Mouse (Mus musculus) thymus, postnatal 0 days (tissue): Measurements from ENCODE around the gene Hdgfl2. TPM values are rescaled to one million over a fixed set of nuclear protein-coding genes. Genes with fewer than 3 reads are reported as not detected.

Experiments
- DNase-seq: peaks from one replicate; pipeline ENCODE4 v3.0.0-alpha.2; 2015; ENCODE audit warnings: low spot score
- polyA plus RNA-seq: library from polyadenylated mRNA; unstranded; fragments of >200 nt; fragmentation: Nextera tagmentation; extraction: Ambion mirVana; gene quantifications from 2 replicates; pipeline ENCODE4 v1.2.1, GENCODE M21; 2015

The Hdgfl2 gene
- polyA plus RNA-seq, 1 experiment from 2014 or later, result 80.0 TPM

DNA sequence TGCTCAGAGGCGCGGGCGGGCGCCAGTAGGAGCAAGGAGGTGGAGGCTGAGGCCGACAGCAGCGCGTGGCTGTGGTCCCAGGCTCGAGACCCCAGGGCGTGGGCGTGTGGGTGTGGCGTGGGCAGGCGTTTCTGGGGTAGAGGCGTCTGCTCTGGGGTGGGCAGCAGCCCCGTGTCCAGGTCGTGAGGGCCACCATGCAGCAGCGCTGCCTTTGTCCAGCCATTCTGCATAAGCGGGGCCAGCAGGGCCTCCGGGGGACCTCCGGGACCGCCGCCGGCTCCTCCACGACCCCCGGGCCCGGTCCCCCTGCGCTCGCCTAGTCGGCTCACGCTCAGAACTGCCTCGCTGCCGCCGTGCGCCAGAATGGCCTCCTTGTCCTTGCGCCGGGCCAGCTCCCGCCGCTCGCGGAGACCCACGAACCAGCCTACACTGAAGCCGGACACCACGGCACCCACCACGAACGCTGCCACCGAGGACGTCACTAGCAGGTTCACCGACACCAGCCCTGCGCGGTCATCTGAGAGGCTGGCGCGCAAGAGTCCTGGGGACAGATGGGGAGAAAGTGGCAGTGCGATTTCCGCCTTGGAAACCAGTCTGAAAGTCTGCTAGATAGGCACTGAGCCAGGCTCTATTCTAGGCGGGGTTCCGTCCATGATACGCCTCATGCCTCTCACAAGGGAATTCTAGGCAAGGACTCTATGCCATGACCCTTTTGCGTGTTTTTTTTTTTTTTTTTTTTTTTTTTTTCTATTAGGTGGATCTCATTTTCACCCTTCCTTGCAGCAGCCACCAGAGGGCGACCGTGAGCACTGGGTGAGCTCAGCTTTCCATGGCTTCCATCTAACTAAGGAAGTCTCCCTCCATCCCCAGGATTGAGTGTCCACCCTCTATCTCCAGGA is 45.2 kb downstream of the Hdgfl2 start:
- peak; percentile 45 for DNase-seq

- DNase-seq, result no peak
These were observed 45.8 kb downstream of the Hdgfl2 start for GRCm38 (mm10) chr17:56125276-56125630.

DNA sequence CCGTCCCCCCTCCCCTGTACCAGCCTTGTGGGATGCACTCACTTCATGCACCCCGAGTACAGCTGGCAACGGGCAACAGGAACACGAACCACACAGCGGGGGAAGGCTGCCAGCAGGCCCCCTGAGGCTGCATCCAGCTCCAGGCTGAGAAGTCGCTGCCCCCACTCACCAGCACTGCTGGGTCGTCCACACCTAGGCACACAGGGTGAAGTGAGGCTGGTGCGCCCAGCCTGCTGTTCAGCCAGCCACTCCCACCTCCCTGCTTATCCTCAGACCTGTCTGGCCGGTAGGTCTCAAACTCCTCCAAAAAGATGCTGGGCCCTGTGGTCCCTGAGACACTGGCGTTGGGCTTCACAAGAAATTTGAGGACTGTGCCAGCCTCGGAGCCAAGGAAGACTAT is 46.7 kb downstream of the Hdgfl2 start:
- no peak for DNase-seq

DNA sequence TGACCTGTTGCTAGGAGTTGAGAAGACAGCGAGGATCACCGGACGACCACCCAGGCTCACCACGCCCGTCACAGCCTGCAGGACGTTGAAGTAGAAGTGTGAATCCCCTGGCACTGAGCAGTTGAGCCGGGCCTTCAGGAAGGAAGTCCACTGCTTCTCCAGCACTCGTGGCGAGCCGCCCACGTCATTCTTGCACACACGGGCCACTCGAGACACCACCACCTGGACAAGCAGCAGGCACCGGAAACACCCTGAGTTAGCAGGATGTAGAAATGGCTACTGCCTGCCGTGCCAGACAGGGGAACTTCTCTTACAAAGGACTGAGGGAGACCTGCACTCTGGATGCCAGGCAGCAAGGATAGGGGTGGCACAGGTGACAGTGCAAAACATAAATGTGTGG is 48.8 kb downstream of the Hdgfl2 start:
- DNase-seq, result no peak

GRCm38 (mm10) chr17:56131136-56131535 is 51.7 kb downstream of the Hdgfl2 start:
- no peak for DNase-seq

GRCm38 (mm10) chr17:56131814-56132213 is 52.4 kb downstream of the Hdgfl2 start:
- peak; percentile 73 for DNase-seq

GRCm38 (mm10) chr17:56132661-56133060 is 53.2 kb downstream of the Hdgfl2 start:
- DNase-seq, result peak; percentile 51

DNA sequence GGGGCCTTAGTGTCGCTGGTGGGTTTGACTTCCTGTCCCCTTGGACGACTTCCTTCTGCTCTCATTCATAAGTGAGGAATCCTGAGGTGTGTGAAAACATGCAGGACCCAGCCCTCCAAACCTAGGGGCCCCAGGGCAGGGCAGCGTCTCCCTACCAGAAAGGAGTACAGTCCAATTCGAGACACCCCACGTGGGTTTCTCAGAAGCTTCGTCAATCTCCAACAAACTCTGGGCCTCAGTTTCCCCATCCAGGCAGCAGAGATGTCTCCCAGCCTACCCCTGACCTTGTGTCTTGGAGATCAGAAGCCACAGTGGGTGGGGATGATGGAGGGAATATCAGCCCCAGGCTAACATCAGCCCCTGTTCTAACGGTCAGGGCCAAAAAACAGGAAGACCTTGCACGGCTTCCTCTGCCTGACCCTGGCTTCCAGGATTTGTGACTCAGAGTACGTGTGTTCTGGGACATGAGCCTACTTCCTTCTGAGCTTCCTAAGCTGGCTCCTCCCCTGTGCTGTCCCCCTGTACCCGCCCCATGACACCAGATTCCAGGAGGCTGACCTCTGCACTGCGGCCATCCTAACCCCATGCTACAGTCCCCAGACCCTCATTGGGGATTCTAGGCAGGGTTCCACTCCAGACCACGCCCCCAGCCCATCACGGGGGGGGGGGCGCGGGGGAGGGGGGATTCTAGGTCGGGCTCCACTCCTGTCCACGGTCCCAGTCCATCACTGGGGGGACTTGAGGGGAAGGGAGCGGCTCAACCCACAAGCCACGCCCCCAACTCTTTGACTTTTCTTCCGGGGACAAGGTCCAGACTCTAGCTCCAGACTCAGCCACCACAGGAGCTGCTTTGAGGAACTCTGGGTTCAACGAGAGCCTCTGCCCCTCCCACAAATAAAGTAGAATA is 54.3 kb downstream of the Hdgfl2 start:
- DNase-seq, result peak; percentile 27

DNA sequence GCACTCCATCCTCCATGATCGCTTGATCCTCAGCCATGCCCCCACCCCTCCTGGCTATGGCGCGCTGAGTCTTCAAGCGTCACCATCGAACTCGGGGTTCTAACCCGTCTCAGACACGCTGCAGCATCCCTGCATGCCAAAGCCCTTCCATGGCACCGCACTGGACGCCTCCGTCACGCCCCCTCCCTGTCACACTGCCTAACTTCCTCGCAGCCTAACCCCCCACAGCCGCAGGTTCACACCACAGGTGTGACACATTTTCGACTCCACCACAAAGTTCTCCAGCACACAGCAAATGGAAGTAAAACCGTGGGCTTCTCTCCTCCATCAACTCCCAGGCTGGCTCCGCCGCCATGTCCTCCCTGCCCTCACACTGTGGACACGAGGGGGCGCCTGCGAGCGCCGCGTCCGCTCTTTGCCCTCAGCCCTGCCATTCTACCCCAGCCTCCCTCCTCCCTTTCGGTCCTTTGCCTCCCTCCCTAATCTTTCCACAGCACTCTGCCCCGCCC is 55.1 kb downstream of the Hdgfl2 start:
- DNase-seq, result peak; percentile 77

DNA sequence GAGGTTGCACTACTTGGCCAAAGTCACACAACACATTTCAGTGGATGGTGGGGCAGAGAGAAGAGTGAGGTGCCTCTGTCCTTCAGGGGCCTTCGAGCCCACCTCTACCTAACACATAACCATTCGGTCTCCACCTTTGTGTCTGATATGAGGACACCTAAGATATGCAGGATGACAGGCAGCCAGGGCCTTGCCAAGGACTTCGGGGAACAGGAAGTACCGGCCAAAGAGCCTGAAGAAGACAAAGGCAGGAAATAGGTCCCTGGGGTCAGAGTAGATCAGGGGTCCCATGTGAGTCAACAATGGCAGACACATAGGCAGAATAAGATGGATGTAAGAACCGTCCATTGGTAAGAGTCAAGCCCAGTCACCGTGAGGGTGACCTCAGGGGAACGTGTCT is 57.1 kb downstream of the Hdgfl2 start:
- DNase-seq, result no peak

- no peak for DNase-seq
These were observed 58.6 kb downstream of the Hdgfl2 start for GRCm38 (mm10) chr17:56137839-56138613.

GRCm38 (mm10) chr17:56139355-56139754 is 59.9 kb downstream of the Hdgfl2 start:
- no peak for DNase-seq

DNA sequence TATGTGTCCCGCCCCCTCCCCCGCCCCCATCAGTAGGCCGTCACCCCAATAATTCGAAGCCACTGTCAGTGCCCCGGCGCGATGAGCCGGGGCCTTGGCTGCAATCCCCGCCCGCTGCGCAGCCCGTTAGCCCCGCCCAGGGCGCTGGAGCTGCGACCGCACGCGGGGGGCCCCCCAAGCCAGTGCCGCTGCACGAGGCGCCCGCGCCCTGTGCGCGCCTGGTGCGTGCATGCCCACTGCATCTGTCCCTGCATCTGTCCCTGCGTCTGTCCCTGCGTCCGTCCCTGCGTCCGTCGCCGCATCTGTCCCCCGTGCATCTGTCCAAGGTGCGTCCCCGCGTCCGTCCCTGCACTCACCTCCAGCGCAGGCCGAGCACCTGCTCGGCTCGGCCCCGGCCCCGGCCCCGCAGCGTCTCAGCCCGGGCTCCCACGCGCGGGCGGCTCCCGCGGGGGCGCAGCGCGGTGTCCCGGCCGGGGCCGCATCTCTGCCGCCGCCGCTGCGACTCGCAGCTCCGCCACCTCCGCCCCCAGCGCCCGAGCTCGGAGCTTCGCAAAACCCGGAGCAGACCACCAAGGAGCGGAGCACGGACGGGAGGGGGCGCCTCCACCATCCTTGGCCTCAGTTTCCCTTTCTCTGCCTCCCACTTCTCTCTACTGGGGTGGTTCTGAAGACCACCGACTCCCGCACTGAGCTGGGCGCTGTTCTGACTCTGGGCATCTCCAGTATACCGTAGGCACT is 60.6 kb downstream of the Hdgfl2 start, which contains the start of gene Sema6b:
TSS of gene Sema6b (minus strand) at position 486 of the 738 bp plus-strand sequence.
- DNase-seq, result peak; percentile 78

DNA sequence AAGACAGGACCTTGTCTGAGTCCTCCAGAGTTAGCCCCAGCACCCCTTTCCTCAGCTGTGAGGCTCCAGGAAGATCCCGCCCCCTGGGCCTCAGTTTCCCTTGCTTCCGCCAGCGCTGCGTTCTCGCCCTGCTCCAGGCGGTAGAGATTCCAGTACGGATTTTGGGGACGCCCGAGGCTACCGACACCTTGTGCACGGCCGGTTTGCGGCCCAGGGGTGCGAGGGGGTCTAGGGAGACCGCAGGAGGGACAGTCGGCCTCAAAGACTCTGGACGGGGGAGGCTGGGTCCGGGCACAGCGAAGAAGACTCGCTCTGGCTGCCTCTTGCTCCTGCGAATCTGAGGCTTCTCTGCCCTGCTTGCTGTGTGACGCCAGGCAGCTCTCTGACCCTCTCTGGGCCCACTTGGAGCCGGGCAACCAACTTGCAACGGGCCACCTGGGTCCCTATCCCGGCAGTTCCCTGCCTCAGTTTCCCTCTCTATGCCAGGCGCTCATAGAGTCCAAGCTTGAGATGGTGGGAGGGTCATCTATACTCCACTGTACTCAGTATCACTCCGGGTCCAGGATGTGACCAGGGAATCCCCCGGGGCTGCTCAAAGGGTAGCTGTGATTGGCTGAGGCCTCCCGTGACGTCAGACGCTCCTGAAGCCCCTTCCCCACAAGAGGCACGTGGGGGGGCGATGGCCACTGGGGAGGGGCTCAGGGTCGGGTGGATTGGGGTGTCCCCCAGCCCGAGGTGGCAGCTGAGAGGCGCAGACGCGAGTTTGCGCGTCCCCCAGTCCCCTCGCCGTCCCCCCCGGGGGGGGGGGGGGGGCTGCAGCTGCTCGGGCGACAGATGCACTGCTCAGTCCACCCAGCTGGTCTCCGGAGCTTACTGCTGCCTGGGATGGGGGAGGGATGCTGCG is 62.5 kb downstream of the Hdgfl2 start:
- DNase-seq, result peak; percentile 67

DNA sequence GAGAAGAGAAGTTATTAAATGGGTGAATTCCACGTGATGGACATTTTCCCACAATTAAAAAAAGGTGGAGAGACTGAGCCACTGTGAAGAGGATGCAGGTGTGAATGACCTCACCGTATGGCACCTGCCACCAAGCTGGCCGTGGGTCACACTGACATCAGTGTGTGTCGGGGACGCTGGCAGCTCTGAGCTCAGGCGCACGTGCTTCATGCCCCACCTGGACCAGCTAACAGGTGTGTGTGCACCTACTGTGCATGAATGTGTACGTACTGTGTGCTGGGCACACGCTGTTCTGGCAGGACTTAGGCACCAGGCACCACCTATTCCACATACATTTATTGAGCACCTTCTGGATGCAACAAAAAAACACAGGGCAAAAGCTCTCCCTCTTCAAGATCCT is 65.1 kb downstream of the Hdgfl2 start:
- no peak for DNase-seq

GRCm38 (mm10) chr17:56146131-56146530 is 66.7 kb downstream of the Hdgfl2 start:
- peak; percentile 55 for DNase-seq

DNA sequence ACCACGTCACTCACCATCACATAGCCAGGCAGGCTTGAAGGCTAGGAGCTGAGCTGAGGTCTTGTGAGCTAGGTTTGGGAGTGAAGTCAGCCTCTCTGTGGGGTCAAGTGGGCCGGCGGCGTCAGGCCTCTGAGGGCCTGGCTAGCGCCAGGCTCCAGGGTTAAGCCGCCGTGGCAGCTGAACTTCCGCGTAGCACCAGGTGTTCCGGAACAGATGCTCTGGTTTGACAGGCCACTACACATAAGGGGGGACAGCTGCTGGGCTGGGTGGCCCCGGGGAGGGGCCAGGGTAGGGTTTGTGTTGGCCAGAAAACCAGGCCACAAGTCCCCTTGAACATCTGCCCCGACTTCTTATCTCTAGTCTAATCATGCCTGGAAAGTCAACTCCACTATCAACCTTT is 68.0 kb downstream of the Hdgfl2 start:
- no peak for DNase-seq

DNA sequence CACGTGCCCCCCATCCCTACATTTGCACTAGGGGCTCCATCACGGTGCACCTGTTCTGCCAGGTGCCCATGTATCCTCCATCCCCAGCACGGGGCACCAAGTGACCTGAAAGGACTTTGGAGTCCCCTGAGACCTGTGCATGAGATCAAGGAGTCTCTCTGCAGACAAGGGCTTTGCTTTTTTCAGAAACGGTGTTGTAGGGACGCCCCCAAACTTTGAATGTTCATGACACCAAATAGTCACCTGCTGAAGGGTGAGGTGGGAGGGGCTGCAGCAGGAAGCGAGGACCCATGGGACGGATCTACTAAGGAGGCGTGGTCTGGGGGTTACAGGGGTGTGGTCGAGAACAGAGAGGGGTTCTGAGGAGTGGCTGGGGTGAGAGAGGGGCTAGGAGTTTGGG is 68.8 kb downstream of the Hdgfl2 start:
- DNase-seq, result peak; percentile 63
